Mouse (Mus musculus) ES-Bruce4 (cell line): ENCODE data around the gene Ppm1b.

Experiments
- CTCF ChIP-seq: IDR thresholded peaks from one replicate; pipeline ENCODE4 v1.8.1; 2011; ENCODE audit warnings: low read depth, low read length
- EP300 ChIP-seq: IDR thresholded peaks from 2 replicates; pipeline ENCODE4 v1.6.1; 2011; ENCODE audit warnings: low read depth, low read length; ENCODE audit not compliant: insufficient read depth
- POLR2A ChIP-seq: IDR thresholded peaks from one replicate; pipeline ENCODE4 v1.8.1; 2011; ENCODE audit warnings: low read length; ENCODE audit not compliant: insufficient read depth

GRCm38 (mm10) chr17:85025151-85025550 is 68.6 kb downstream of the Ppm1b start:
- TF ChIP-seq CTCF = no peak
- TF ChIP-seq POLR2A = no peak
- no peak for TF ChIP-seq EP300
